Mouse (Mus musculus) cerebellum, adult 2 months (tissue): ENCODE results near the gene Bri3bp.

Experiments used
- CTCF ChIP-seq: fragments of 200-500 bp; IDR thresholded peaks from 2 replicates; pipeline ENCODE4 v1.5.1; 2011; ENCODE audit warnings: low read depth, mild to moderate bottlenecking, control low read depth, low read length, moderate library complexity, borderline replicate concordance; ENCODE audit not compliant: insufficient read depth
- POLR2A ChIP-seq: fragments of 200-500 bp; IDR thresholded peaks from 2 replicates; pipeline ENCODE4 v1.6.1; 2011; ENCODE audit warnings: low read length, control low read depth, borderline replicate concordance; ENCODE audit not compliant: insufficient read depth

DNA sequence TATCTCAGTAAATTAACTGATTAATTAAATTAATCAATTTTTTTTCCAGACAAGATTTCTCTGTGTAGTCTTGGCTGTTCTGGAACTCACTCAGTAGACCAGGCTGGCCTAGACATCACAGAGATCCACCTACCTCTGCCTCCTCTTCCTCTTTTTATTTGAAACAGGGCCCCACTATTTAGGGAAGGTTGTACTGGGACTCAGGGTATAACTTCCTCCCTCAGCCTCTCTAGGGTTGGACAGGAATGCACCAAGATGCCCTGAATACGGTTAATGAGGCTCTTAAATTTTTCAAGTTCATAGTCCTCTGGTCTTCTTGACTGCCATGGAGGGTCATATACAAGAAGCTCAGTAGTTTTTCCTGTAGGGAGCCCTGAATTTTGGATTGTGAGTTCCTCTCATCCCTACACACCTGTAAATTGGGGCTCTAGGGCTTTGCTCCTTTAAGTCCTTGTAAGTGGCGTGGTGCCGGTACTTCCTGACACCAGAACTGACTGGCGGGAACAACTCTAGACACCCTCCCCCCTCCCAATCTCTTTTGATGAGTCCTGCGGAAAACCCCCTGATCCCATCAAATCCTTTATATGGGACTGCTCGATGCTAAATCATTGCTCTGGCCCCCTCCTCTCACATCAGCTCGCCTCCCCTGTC, 660 bp upstream of the Bri3bp start:
- TF ChIP-seq CTCF (no peak), POLR2A (no peak)
